Mouse (Mus musculus): Measurements from ENCODE around the gene Mknk1. TPM values are rescaled to one million over a fixed set of nuclear protein-coding genes. Genes with fewer than 3 reads are reported as not detected.

The Mknk1 gene
- polyA plus RNA-seq, 1 experiment from 2014 or later: 19.3 TPM

GRCm38 (mm10) chr4:115821928-115822327 lies 17.1 kb upstream of the Mknk1 start:
- Histone ChIP-seq H3K36me3 (ENCODE audit: control insufficient read depth, insufficient read depth, low read length) (no peaks in the 10 kb centered on the region), H3K27me3 (ENCODE audit: control insufficient read depth, insufficient read depth, low read length) (no peaks in the 10 kb centered on the region), H3K27ac (ENCODE audit: low read depth, low read length) (no peak overlapping the region), H3K9ac (ENCODE audit: low read depth, low read length) (no peak overlapping the region), H3K9me3 (ENCODE audit: control insufficient read depth, low read length) (no peaks in the 10 kb centered on the region), H3K4me2 (replicated peaks; ENCODE audit: low read depth, low read length) (no peak overlapping the region), H3K4me1 (replicated peaks; ENCODE audit: control insufficient read depth, insufficient read depth, low read length) (no peaks in the 10 kb centered on the region), H3K4me3 (ENCODE audit: low read depth, low read length) (no peak overlapping the region)
- DNase-seq (ENCODE audit: low spot score) (no peak), ATAC-seq (ENCODE audit: low FRiP score) (no peak)
- WGBS: 75% methylated on average over 3 of the region's 3 CpGs

DNA sequence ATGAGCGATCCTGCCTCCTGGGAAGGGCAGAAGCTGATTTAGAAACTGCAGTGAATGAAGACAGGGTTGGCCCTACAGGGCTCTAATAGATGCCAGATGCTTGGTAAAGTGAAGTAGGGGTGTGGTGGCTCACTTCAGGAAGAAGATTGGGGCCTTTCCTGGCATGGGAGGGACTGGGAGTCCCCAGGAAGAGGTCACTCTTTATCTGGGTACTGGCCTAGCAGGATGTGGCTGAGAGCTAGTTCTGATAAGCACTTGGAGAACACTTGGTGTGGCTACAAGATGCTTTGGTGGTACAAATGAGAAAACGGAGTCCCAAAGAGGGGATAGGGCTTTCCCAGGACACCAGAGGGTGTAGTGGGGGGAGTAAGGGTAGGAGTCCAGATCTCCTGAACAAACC lies 14.8 kb upstream of the Mknk1 start:
- WGBS: 76% methylated on average over 2 of the region's 2 CpGs
- H3K4me3 ChIP-seq (ENCODE audit: low read depth, low read length): no peak overlapping the region

DNA sequence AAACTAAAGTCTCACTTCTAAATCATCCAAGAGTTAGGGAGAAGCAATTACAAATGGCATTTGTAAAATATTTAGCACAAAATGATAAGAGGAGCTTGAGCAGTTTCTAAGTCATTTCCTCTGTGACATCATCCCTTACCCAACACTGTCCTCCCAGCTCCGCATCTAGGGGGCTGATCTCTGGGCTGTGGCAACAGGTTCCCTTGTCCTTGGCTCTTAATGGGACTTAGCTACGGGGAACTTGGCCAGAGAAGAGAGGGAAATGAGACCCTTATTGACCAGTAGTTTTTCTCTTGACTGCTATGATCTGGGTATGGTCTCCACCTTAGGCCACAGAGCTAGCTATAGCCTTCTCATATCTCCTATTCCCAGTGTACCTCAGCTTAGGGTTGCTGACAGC lies 13.7 kb upstream of the Mknk1 start:
- Histone ChIP-seq H3K4me2 (replicated peaks; ENCODE audit: low read depth, low read length) (no peak overlapping the region), H3K9me3 (ENCODE audit: control insufficient read depth, low read length) (no peaks in the 10 kb centered on the region), H3K27me3 (ENCODE audit: control insufficient read depth, insufficient read depth, low read length) (no peaks in the 10 kb centered on the region), H3K36me3 (ENCODE audit: control insufficient read depth, insufficient read depth, low read length) (no peaks in the 10 kb centered on the region), H3K4me3 (ENCODE audit: low read depth, low read length) (no peak overlapping the region), H3K4me1 (replicated peaks; ENCODE audit: control insufficient read depth, insufficient read depth, low read length) (no peaks in the 10 kb centered on the region), H3K27ac (ENCODE audit: low read depth, low read length) (no peak overlapping the region), H3K9ac (ENCODE audit: low read depth, low read length) (no peak overlapping the region)
- DNase-seq (ENCODE audit: low spot score) (no peak), ATAC-seq (ENCODE audit: low FRiP score) (no peak)
- WGBS: 63% methylated on average over 2 of the region's 2 CpGs

More for the DNA sequence above, 14.8 kb upstream of the Mknk1 start:
- Histone ChIP-seq H3K27ac (ENCODE audit: low read depth, low read length) (no peak overlapping the region), H3K36me3 (ENCODE audit: control insufficient read depth, insufficient read depth, low read length) (no peaks in the 10 kb centered on the region), H3K27me3 (ENCODE audit: control insufficient read depth, insufficient read depth, low read length) (no peaks in the 10 kb centered on the region), H3K9me3 (ENCODE audit: control insufficient read depth, low read length) (no peaks in the 10 kb centered on the region), H3K4me2 (replicated peaks; ENCODE audit: low read depth, low read length) (no peak overlapping the region), H3K4me1 (replicated peaks; ENCODE audit: control insufficient read depth, insufficient read depth, low read length) (no peaks in the 10 kb centered on the region), H3K9ac (ENCODE audit: low read depth, low read length) (no peak overlapping the region)
- ATAC-seq (ENCODE audit: low FRiP score): no peak
- no peak for DNase-seq (ENCODE audit: low spot score)

- WGBS: 64% methylated on average over 3 of the region's 3 CpGs
- H3K4me1 ChIP-seq (replicated peaks; ENCODE audit: control insufficient read depth, insufficient read depth, low read length): no peaks in the 10 kb centered on the region
- no peaks in the 10 kb centered on the region for H3K27me3 ChIP-seq (ENCODE audit: control insufficient read depth, insufficient read depth, low read length)
- no peak overlapping the region for H3K4me3 ChIP-seq (ENCODE audit: low read depth, low read length)
- H3K36me3 ChIP-seq (ENCODE audit: control insufficient read depth, insufficient read depth, low read length): no peaks in the 10 kb centered on the region
- ATAC-seq (ENCODE audit: low FRiP score): no peak
- H3K4me2 ChIP-seq (replicated peaks; ENCODE audit: low read depth, low read length): no peak overlapping the region
- no peak for DNase-seq (ENCODE audit: low spot score)
- H3K9me3 ChIP-seq (ENCODE audit: control insufficient read depth, low read length): no peaks in the 10 kb centered on the region
- no peak overlapping the region for H3K27ac ChIP-seq (ENCODE audit: low read depth, low read length)
- no peak overlapping the region for H3K9ac ChIP-seq (ENCODE audit: low read depth, low read length)
Observed at GRCm38 (mm10) chr4:115827066-115827465, 11.9 kb upstream of the Mknk1 start.

DNA sequence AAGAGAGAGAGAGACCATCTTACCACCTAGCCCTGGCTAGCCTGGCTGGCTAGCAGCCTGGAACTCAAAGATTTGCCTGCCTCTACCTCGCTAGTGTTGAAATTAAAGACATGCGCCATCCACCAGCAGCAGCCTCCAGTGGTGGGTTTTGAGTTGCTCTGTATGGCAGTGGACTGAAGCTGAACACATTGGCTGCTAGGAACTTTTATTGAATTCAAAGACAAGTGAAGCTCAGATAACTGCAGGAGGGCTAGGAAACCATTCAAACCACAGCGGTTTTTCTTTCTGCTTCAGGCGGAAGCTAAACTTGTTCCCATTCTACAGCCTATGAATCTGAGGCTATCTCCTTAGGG lies 11.5 kb upstream of the Mknk1 start:
- no peak overlapping the region for H3K27ac ChIP-seq (ENCODE audit: low read depth, low read length)

GRCm38 (mm10) chr4:115827888-115828571 lies 11.0 kb upstream of the Mknk1 start, which contains the start of gene Mob3c:
Mob3c (plus strand) TSS chr4:115828092.
- under 1% methylated on average over 43 of the region's 57 CpGs for WGBS

More for the DNA sequence above, 11.5 kb upstream of the Mknk1 start:
- Histone ChIP-seq H3K9ac (ENCODE audit: low read depth, low read length) (peak overlapping the region; percentile 69), H3K4me2 (replicated peaks; ENCODE audit: low read depth, low read length) (peak overlapping the region; percentile 80), H3K4me1 (replicated peaks; ENCODE audit: control insufficient read depth, insufficient read depth, low read length) (no peaks in the 10 kb centered on the region), H3K4me3 (ENCODE audit: low read depth, low read length) (peak overlapping the region; percentile 70), H3K9me3 (ENCODE audit: control insufficient read depth, low read length) (no peaks in the 10 kb centered on the region), H3K27me3 (ENCODE audit: control insufficient read depth, insufficient read depth, low read length) (no peaks in the 10 kb centered on the region), H3K36me3 (ENCODE audit: control insufficient read depth, insufficient read depth, low read length) (no peaks in the 10 kb centered on the region)
- DNase-seq (ENCODE audit: low spot score) (no peak), ATAC-seq (ENCODE audit: low FRiP score) (peak; percentile 17; the same call in 1 of the 2 replicates)
- 9% methylated on average over 4 of the region's 4 CpGs for WGBS

DNA sequence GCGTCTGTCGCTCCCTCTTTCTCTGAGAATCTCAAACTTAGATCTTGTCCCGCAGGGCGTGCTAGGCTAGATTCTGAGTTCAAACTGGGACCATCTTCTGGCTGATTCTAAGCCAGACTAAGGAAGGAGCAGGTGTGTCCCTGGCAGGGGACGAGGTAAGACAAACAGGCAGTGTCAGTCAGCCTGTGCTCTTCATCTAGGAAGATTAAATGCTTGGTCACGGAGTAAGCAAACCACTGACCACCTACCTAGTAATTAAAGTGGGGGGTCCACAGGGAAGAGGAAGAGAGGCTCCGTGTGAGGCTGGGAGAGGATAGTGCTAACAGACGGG lies 10.5 kb upstream of the Mknk1 start:
- Histone ChIP-seq H3K9me3 (ENCODE audit: control insufficient read depth, low read length) (no peaks in the 10 kb centered on the region), H3K4me2 (replicated peaks; ENCODE audit: low read depth, low read length) (peak overlapping the region; percentile 80), H3K9ac (ENCODE audit: low read depth, low read length) (peak overlapping the region; percentile 69; the same call in 1 of the 2 replicates), H3K27me3 (ENCODE audit: control insufficient read depth, insufficient read depth, low read length) (no peaks in the 10 kb centered on the region), H3K4me1 (replicated peaks; ENCODE audit: control insufficient read depth, insufficient read depth, low read length) (no peaks in the 10 kb centered on the region), H3K27ac (ENCODE audit: low read depth, low read length) (no peak overlapping the region), H3K36me3 (ENCODE audit: control insufficient read depth, insufficient read depth, low read length) (no peaks in the 10 kb centered on the region), H3K4me3 (ENCODE audit: low read depth, low read length) (peak overlapping the region; percentile 70)
- WGBS: 7% methylated on average over 8 of the region's 8 CpGs
- ATAC-seq (ENCODE audit: low FRiP score) (no peak; the same call in 1 of the 2 replicates), DNase-seq (ENCODE audit: low spot score) (no peak)

More at GRCm38 (mm10) chr4:115827888-115828571, 11.0 kb upstream of the Mknk1 start, which contains the start of gene Mob3c:
- Histone ChIP-seq H3K27me3 (ENCODE audit: control insufficient read depth, insufficient read depth, low read length) (no peaks in the 10 kb centered on the region), H3K4me2 (replicated peaks; ENCODE audit: low read depth, low read length) (peak within 1 kb of the TSS; percentile 80), H3K4me1 (replicated peaks; ENCODE audit: control insufficient read depth, insufficient read depth, low read length) (no peaks in the 10 kb centered on the region), H3K27ac (ENCODE audit: low read depth, low read length) (peak within 1 kb of the TSS; percentile 40; the same call in 1 of the 2 replicates), H3K9ac (ENCODE audit: low read depth, low read length) (peak within 1 kb of the TSS; percentile 69), H3K36me3 (ENCODE audit: control insufficient read depth, insufficient read depth, low read length) (no peaks in the 10 kb centered on the region), H3K4me3 (ENCODE audit: low read depth, low read length) (peak within 1 kb of the TSS; percentile 70), H3K9me3 (ENCODE audit: control insufficient read depth, low read length) (no peaks in the 10 kb centered on the region)
- peak; percentile 81 for DNase-seq (ENCODE audit: low spot score)
- ATAC-seq (ENCODE audit: low FRiP score): peak; percentile 90

GRCm38 (mm10) chr4:115830491-115830890 lies 8.5 kb upstream of the Mknk1 start:
- Histone ChIP-seq H3K9ac (ENCODE audit: low read depth, low read length) (no peak overlapping the region), H3K27ac (ENCODE audit: low read depth, low read length) (no peak overlapping the region), H3K27me3 (ENCODE audit: control insufficient read depth, insufficient read depth, low read length) (no peaks in the 10 kb centered on the region), H3K4me1 (replicated peaks; ENCODE audit: control insufficient read depth, insufficient read depth, low read length) (no peaks in the 10 kb centered on the region), H3K36me3 (ENCODE audit: control insufficient read depth, insufficient read depth, low read length) (no peaks in the 10 kb centered on the region), H3K4me2 (replicated peaks; ENCODE audit: low read depth, low read length) (no peak overlapping the region), H3K9me3 (ENCODE audit: control insufficient read depth, low read length) (no peaks in the 10 kb centered on the region), H3K4me3 (ENCODE audit: low read depth, low read length) (no peak overlapping the region)
- DNase-seq (ENCODE audit: low spot score) (no peak), ATAC-seq (ENCODE audit: low FRiP score) (no peak)
- WGBS: 83% methylated on average over 5 of the region's 5 CpGs

GRCm38 (mm10) chr4:115831221-115831620 lies 7.8 kb upstream of the Mknk1 start:
- Histone ChIP-seq H3K27ac (ENCODE audit: low read depth, low read length) (no peak overlapping the region), H3K9me3 (ENCODE audit: control insufficient read depth, low read length) (no peaks in the 10 kb centered on the region), H3K27me3 (ENCODE audit: control insufficient read depth, insufficient read depth, low read length) (no peaks in the 10 kb centered on the region), H3K4me1 (replicated peaks; ENCODE audit: control insufficient read depth, insufficient read depth, low read length) (no peaks in the 10 kb centered on the region), H3K36me3 (ENCODE audit: control insufficient read depth, insufficient read depth, low read length) (no peaks in the 10 kb centered on the region), H3K4me3 (ENCODE audit: low read depth, low read length) (no peak overlapping the region), H3K9ac (ENCODE audit: low read depth, low read length) (no peak overlapping the region), H3K4me2 (replicated peaks; ENCODE audit: low read depth, low read length) (no peak overlapping the region)
- DNase-seq (ENCODE audit: low spot score) (no peak), ATAC-seq (ENCODE audit: low FRiP score) (no peak)
- WGBS: 93% methylated on average over 22 of the region's 22 CpGs

Measured in hindbrain, embryonic 11.5 days (tissue).